Mouse (Mus musculus) lung, postnatal 10 days (tissue): Measurements from ENCODE around the gene Stat5a.

Source experiments
- DNase-seq: peaks from one replicate; pipeline ENCODE4 v3.0.0; 2021

Gene Stat5a

GRCm38 (mm10) chr11:100858935-100859578, at the start of gene Stat5a:
Stat5a (plus strand) TSS chr11:100859351.
- peak; percentile 71 for DNase-seq

- no peak for DNase-seq
Measured at GRCm38 (mm10) chr11:100810516-100810915, 48.6 kb upstream of the Stat5a start.

GRCm38 (mm10) chr11:100811132-100811531, 48.0 kb upstream of the Stat5a start:
- no peak for DNase-seq

- peak; percentile 82 for DNase-seq
Measured at GRCm38 (mm10) chr11:100814498-100814897, 44.7 kb upstream of the Stat5a start.

- no peak for DNase-seq
Measured at GRCm38 (mm10) chr11:100816342-100816741, 42.8 kb upstream of the Stat5a start.

- DNase-seq: peak; percentile 45
Measured at GRCm38 (mm10) chr11:100816801-100817200, 42.4 kb upstream of the Stat5a start.

GRCm38 (mm10) chr11:100817311-100817710, 41.8 kb upstream of the Stat5a start:
- DNase-seq: no peak

- DNase-seq: no peak
Measured at GRCm38 (mm10) chr11:100818359-100819012, 40.7 kb upstream of the Stat5a start.

GRCm38 (mm10) chr11:100819048-100819447, 40.1 kb upstream of the Stat5a start:
- no peak for DNase-seq

- no peak for DNase-seq
Measured at GRCm38 (mm10) chr11:100819626-100820025, 39.5 kb upstream of the Stat5a start.

- DNase-seq: no peak
Measured at GRCm38 (mm10) chr11:100820047-100820446, 39.1 kb upstream of the Stat5a start.

GRCm38 (mm10) chr11:100821605-100822220, 37.4 kb upstream of the Stat5a start:
- DNase-seq: no peak

GRCm38 (mm10) chr11:100822365-100822764, 36.8 kb upstream of the Stat5a start:
- DNase-seq: peak; percentile 72

GRCm38 (mm10) chr11:100823543-100824313, 35.4 kb upstream of the Stat5a start:
- no peak for DNase-seq

- no peak for DNase-seq
Measured at GRCm38 (mm10) chr11:100824496-100824895, 34.7 kb upstream of the Stat5a start.

GRCm38 (mm10) chr11:100825451-100825850, 33.7 kb upstream of the Stat5a start:
- no peak for DNase-seq

GRCm38 (mm10) chr11:100826161-100826866, 32.8 kb upstream of the Stat5a start:
- DNase-seq: peak; percentile 56

GRCm38 (mm10) chr11:100828676-100829151, 30.4 kb upstream of the Stat5a start:
- no peak for DNase-seq

- no peak for DNase-seq
Measured at GRCm38 (mm10) chr11:100829691-100830090, 29.5 kb upstream of the Stat5a start.

GRCm38 (mm10) chr11:100831396-100831795, 27.8 kb upstream of the Stat5a start:
- no peak for DNase-seq

GRCm38 (mm10) chr11:100833466-100833865, 25.7 kb upstream of the Stat5a start:
- DNase-seq: no peak

GRCm38 (mm10) chr11:100836923-100837702, 22.0 kb upstream of the Stat5a start:
- DNase-seq: no peak
